Mouse (Mus musculus) liver, embryonic 14.5 days (tissue): Measurements from ENCODE around the gene Elmod2.

Source experiments
- CTCF ChIP-seq: IDR thresholded peaks from 2 replicates; pipeline ENCODE4 v1.5.1; 2016; ENCODE audit warnings: antibody characterized with exemption, low read depth, control low read depth
- EP300 ChIP-seq: IDR thresholded peaks from 2 replicates; pipeline ENCODE4 v1.6.1; 2016; ENCODE audit warnings: antibody characterized with exemption, low read depth

- TF ChIP-seq CTCF, result no peak
- TF ChIP-seq EP300, result no peak
These were observed 753 bp downstream of the Elmod2 start for GRCm38 (mm10) chr8:83331567-83331898.
